Mouse (Mus musculus) thymus, adult 2 months (tissue): ENCODE measurements at regions not wholly inside any gene's neighbourhood (a gene's known extent, or its start where the extent isn't known, plus 50 kb on each side); places are given as distances from the start of the nearest gene placed in this dataset.

Experiments
- CTCF ChIP-seq: fragments of 200-500 bp; IDR thresholded peaks from 2 replicates; pipeline ENCODE4 v1.5.1; 2012; ENCODE audit warnings: mild to moderate bottlenecking, control low read depth, low read length, moderate library complexity, borderline replicate concordance; ENCODE audit not compliant: control insufficient read depth, poor library complexity, insufficient read depth; ENCODE audit errors: extremely low read depth
- POLR2A ChIP-seq: fragments of 200-500 bp; IDR thresholded peaks from 2 replicates; pipeline ENCODE4 v1.6.1; 2012; ENCODE audit warnings: mild to moderate bottlenecking, low read length, control low read depth, moderate library complexity; ENCODE audit not compliant: control insufficient read depth, poor library complexity, insufficient read depth; ENCODE audit errors: extremely low read depth

DNA sequence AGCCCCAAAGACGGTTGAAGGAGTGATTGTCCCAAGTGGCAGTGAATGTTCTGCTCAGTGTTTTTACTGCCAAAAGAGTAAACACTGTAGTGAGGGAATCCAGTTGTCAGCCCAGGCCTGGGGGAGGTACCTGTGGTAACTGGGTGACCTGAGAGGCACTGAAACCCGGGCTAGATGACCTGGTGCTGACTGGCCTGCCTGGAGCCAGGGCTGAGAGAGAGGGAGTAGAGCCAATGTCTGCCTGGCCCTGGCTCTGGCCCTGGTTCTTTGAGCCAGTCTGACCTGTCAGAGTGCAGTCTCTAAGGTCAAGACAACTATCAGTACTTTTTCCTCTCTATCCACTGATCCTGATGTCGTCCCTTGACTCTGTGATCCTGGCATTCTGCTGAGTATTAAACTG lies 119.2 kb downstream of the Utp6 start:
- TF ChIP-seq CTCF, result no peak
- no peak for TF ChIP-seq POLR2A
